Mouse (Mus musculus): ENCODE measurements at regions not wholly inside any gene's neighbourhood (a gene's known extent, or its start where the extent isn't known, plus 50 kb on each side); places are given as distances from the start of the nearest gene placed in this dataset.

- WGBS, result 62% methylated on average over 2 of the region's 2 CpGs
- no peak overlapping the region for H3K4me3 ChIP-seq (ENCODE audit: low read depth, low read length)
- no peaks in the 10 kb centered on the region for H3K36me3 ChIP-seq (ENCODE audit: insufficient read depth, low read length)
- TF ChIP-seq CTCF (IDR thresholded peaks at IDR 0.05), result no peak
- ATAC-seq (ENCODE audit: low FRiP score) (no peak), DNase-seq (ENCODE audit: low spot score) (no peak)
- no peak overlapping the region for H3K27ac ChIP-seq (ENCODE audit: low read depth, low read length)
- no peak overlapping the region for H3K9ac ChIP-seq (replicated peaks; ENCODE audit: low read length, poor library complexity, severe bottlenecking)
- peaks cover 21% of the 10 kb centered on the region for H3K4me1 ChIP-seq (ENCODE audit: insufficient read depth, low read length)
- no peak overlapping the region for H3K4me2 ChIP-seq (ENCODE audit: low read depth, low read length, poor library complexity, severe bottlenecking)
- no peaks in the 10 kb centered on the region for H3K9me3 ChIP-seq (ENCODE audit: low read length)
- H3K27me3 ChIP-seq (ENCODE audit: insufficient read depth, low read length), result no peaks in the 10 kb centered on the region
Measured at GRCm38 (mm10) chr8:34469091-34469490, 357.6 kb upstream of the Gm10131 start.

GRCm38 (mm10) chr8:34466786-34467364 lies 355.3 kb upstream of the Gm10131 start:
- Histone ChIP-seq H3K27ac (ENCODE audit: low read depth, low read length) (no peak overlapping the region), H3K4me3 (ENCODE audit: low read depth, low read length) (no peak overlapping the region), H3K27me3 (ENCODE audit: insufficient read depth, low read length) (no peaks in the 10 kb centered on the region), H3K9ac (replicated peaks; ENCODE audit: low read length, poor library complexity, severe bottlenecking) (no peak overlapping the region), H3K4me2 (ENCODE audit: low read depth, low read length, poor library complexity, severe bottlenecking) (no peak overlapping the region), H3K9me3 (ENCODE audit: low read length) (no peaks in the 10 kb centered on the region), H3K36me3 (ENCODE audit: insufficient read depth, low read length) (no peaks in the 10 kb centered on the region), H3K4me1 (ENCODE audit: insufficient read depth, low read length) (0 out of 2 replicates have a peak, but pooled peaks cover 2% of the 10 kb centered on the region)
- DNase-seq (ENCODE audit: low spot score) (peak; percentile 52), ATAC-seq (ENCODE audit: low FRiP score) (no peak)
- no peak for TF ChIP-seq CTCF (IDR thresholded peaks at IDR 0.05)
- WGBS, result 73% methylated on average over 5 of the region's 5 CpGs

GRCm38 (mm10) chr8:34465398-34465797 lies 353.9 kb upstream of the Gm10131 start:
- Histone ChIP-seq H3K27me3 (ENCODE audit: insufficient read depth, low read length) (no peaks in the 10 kb centered on the region), H3K4me3 (ENCODE audit: low read depth, low read length) (no peak overlapping the region), H3K4me2 (ENCODE audit: low read depth, low read length, poor library complexity, severe bottlenecking) (no peak overlapping the region), H3K36me3 (ENCODE audit: insufficient read depth, low read length) (no peaks in the 10 kb centered on the region), H3K9ac (replicated peaks; ENCODE audit: low read length, poor library complexity, severe bottlenecking) (no peak overlapping the region), H3K9me3 (ENCODE audit: low read length) (no peaks in the 10 kb centered on the region), H3K27ac (ENCODE audit: low read depth, low read length) (no peak overlapping the region), H3K4me1 (ENCODE audit: insufficient read depth, low read length) (0 out of 2 replicates have a peak, but pooled peaks cover 2% of the 10 kb centered on the region)
- 100% methylated on average over 1 of the region's 1 CpGs for WGBS
- TF ChIP-seq CTCF (IDR thresholded peaks at IDR 0.05), result no peak
- DNase-seq (ENCODE audit: low spot score) (no peak), ATAC-seq (ENCODE audit: low FRiP score) (no peak)

- no peaks in the 10 kb centered on the region for H3K9me3 ChIP-seq (ENCODE audit: low read length)
- no peak for TF ChIP-seq CTCF (IDR thresholded peaks at IDR 0.05)
- no peaks in the 10 kb centered on the region for H3K36me3 ChIP-seq (ENCODE audit: insufficient read depth, low read length)
- ATAC-seq (ENCODE audit: low FRiP score) (no peak), DNase-seq (ENCODE audit: low spot score) (no peak)
- no peaks in the 10 kb centered on the region for H3K27me3 ChIP-seq (ENCODE audit: insufficient read depth, low read length)
- H3K4me3 ChIP-seq (ENCODE audit: low read depth, low read length), result no peak overlapping the region
- H3K4me1 ChIP-seq (ENCODE audit: insufficient read depth, low read length), result no peaks in the 10 kb centered on the region
- H3K27ac ChIP-seq (ENCODE audit: low read depth, low read length), result no peak overlapping the region
- WGBS, result 89% methylated on average over 5 of the region's 5 CpGs
- no peak overlapping the region for H3K9ac ChIP-seq (replicated peaks; ENCODE audit: low read length, poor library complexity, severe bottlenecking)
- no peak overlapping the region for H3K4me2 ChIP-seq (ENCODE audit: low read depth, low read length, poor library complexity, severe bottlenecking)
Measured at GRCm38 (mm10) chr8:34462262-34462661, 350.7 kb upstream of the Gm10131 start.

- no peak overlapping the region for H3K27ac ChIP-seq (ENCODE audit: low read depth, low read length)
- no peak overlapping the region for H3K9ac ChIP-seq (replicated peaks; ENCODE audit: low read length, poor library complexity, severe bottlenecking)
- ATAC-seq (ENCODE audit: low FRiP score) (no peak), DNase-seq (ENCODE audit: low spot score) (no peak)
- no peak for TF ChIP-seq CTCF (IDR thresholded peaks at IDR 0.05)
- H3K9me3 ChIP-seq (ENCODE audit: low read length), result no peaks in the 10 kb centered on the region
- 91% methylated on average over 8 of the region's 8 CpGs for WGBS
- H3K4me1 ChIP-seq (ENCODE audit: insufficient read depth, low read length), result no peaks in the 10 kb centered on the region
- H3K27me3 ChIP-seq (ENCODE audit: insufficient read depth, low read length), result no peaks in the 10 kb centered on the region
- H3K36me3 ChIP-seq (ENCODE audit: insufficient read depth, low read length), result no peaks in the 10 kb centered on the region
- H3K4me3 ChIP-seq (ENCODE audit: low read depth, low read length), result no peak overlapping the region
- H3K4me2 ChIP-seq (ENCODE audit: low read depth, low read length, poor library complexity, severe bottlenecking), result no peak overlapping the region
Measured at GRCm38 (mm10) chr8:34458300-34458699, 346.8 kb upstream of the Gm10131 start.

- H3K4me2 ChIP-seq (ENCODE audit: low read depth, low read length, poor library complexity, severe bottlenecking), result no peak overlapping the region
- DNase-seq (ENCODE audit: low spot score) (no peak), ATAC-seq (ENCODE audit: low FRiP score) (no peak)
- no peak overlapping the region for H3K4me3 ChIP-seq (ENCODE audit: low read depth, low read length)
- 72% methylated on average over 3 of the region's 3 CpGs for WGBS
- H3K9ac ChIP-seq (replicated peaks; ENCODE audit: low read length, poor library complexity, severe bottlenecking), result no peak overlapping the region
- no peak overlapping the region for H3K27ac ChIP-seq (ENCODE audit: low read depth, low read length)
- no peaks in the 10 kb centered on the region for H3K27me3 ChIP-seq (ENCODE audit: insufficient read depth, low read length)
- no peak for TF ChIP-seq CTCF (IDR thresholded peaks at IDR 0.05)
- H3K4me1 ChIP-seq (ENCODE audit: insufficient read depth, low read length), result no peaks in the 10 kb centered on the region
- no peaks in the 10 kb centered on the region for H3K36me3 ChIP-seq (ENCODE audit: insufficient read depth, low read length)
- H3K9me3 ChIP-seq (ENCODE audit: low read length), result no peaks in the 10 kb centered on the region
Measured at GRCm38 (mm10) chr8:34456543-34456942, 345.0 kb upstream of the Gm10131 start.
